Mouse (Mus musculus): Measurements from ENCODE around the gene Sco2. TPM values are rescaled to one million over a fixed set of nuclear protein-coding genes. Genes with fewer than 3 reads are reported as not detected.

Gene Sco2
- polyA plus RNA-seq, 1 experiment from 2014 or later, result 6.7 TPM

- WGBS, result 87% methylated on average over 13 of the region's 13 CpGs
- no peak for ATAC-seq (ENCODE audit: insufficient read depth, low FRiP score, low read depth)
- no peaks in the 10 kb centered on the region for H3K9me3 ChIP-seq
- peaks cover 52% of the 10 kb centered on the region for H3K36me3 ChIP-seq
- no peak overlapping the region for H3K4me3 ChIP-seq (replicated peaks)
- no peak overlapping the region for H3K4me2 ChIP-seq
- H3K9ac ChIP-seq, result no peak overlapping the region
- peaks cover 12% of the 10 kb centered on the region for H3K4me1 ChIP-seq
- H3K27me3 ChIP-seq (replicated peaks), result peaks cover 11% of the 10 kb centered on the region; the same call in 1 of the 2 replicates
- H3K27ac ChIP-seq, result peak overlapping the region; percentile 9; the same call in 1 of the 2 replicates
Observed at GRCm38 (mm10) chr15:89372068-89372467, 1.6 kb downstream of the Sco2 start.

GRCm38 (mm10) chr15:89365141-89365551 lies 8.5 kb downstream of the Sco2 start:
- H3K4me2 ChIP-seq, result no peak overlapping the region
- H3K9ac ChIP-seq, result no peak overlapping the region
- no peak overlapping the region for H3K27ac ChIP-seq
- no peaks in the 10 kb centered on the region for H3K9me3 ChIP-seq
- 91% methylated on average over 4 of the region's 4 CpGs for WGBS
- no peak overlapping the region for H3K4me3 ChIP-seq (replicated peaks)
- ATAC-seq (ENCODE audit: insufficient read depth, low FRiP score, low read depth), result no peak
- peaks cover 77% of the 10 kb centered on the region for H3K36me3 ChIP-seq
- H3K27me3 ChIP-seq (replicated peaks), result no peaks in the 10 kb centered on the region
- no peaks in the 10 kb centered on the region for H3K4me1 ChIP-seq

GRCm38 (mm10) chr15:89363051-89363450 lies 10.6 kb downstream of the Sco2 start:
- Histone ChIP-seq H3K27me3 (replicated peaks) (no peaks in the 10 kb centered on the region), H3K4me1 (0 out of 2 replicates have a peak, but pooled peaks cover 3% of the 10 kb centered on the region), H3K4me3 (replicated peaks) (no peak overlapping the region), H3K4me2 (no peak overlapping the region), H3K9ac (no peak overlapping the region), H3K9me3 (no peaks in the 10 kb centered on the region), H3K27ac (no peak overlapping the region), H3K36me3 (peaks cover 56% of the 10 kb centered on the region)
- 89% methylated on average over 7 of the region's 7 CpGs for WGBS
- no peak for ATAC-seq (ENCODE audit: insufficient read depth, low FRiP score, low read depth)

- 67% methylated on average over 3 of the region's 3 CpGs for WGBS
- H3K36me3 ChIP-seq, result peaks cover 22% of the 10 kb centered on the region
Observed at GRCm38 (mm10) chr15:89358784-89359183, 14.9 kb downstream of the Sco2 start.

GRCm38 (mm10) chr15:89356372-89356771 lies 17.3 kb downstream of the Sco2 start:
- Histone ChIP-seq H3K27ac (peak overlapping the region; percentile 93), H3K36me3 (peaks cover 33% of the 10 kb centered on the region), H3K4me2 (peak overlapping the region; percentile 66), H3K9ac (peak overlapping the region; percentile 84), H3K4me1 (peaks cover 24% of the 10 kb centered on the region), H3K9me3 (no peaks in the 10 kb centered on the region), H3K4me3 (replicated peaks) (peak overlapping the region; percentile 77), H3K27me3 (replicated peaks) (no peaks in the 10 kb centered on the region)
- ATAC-seq (ENCODE audit: insufficient read depth, low FRiP score, low read depth), result peak; percentile 71; the same call in 1 of the 2 replicates
- under 1% methylated on average over 15 of the region's 15 CpGs for WGBS

More at GRCm38 (mm10) chr15:89358784-89359183, 14.9 kb downstream of the Sco2 start:
- no peaks in the 10 kb centered on the region for H3K9me3 ChIP-seq
- no peaks in the 10 kb centered on the region for H3K27me3 ChIP-seq (replicated peaks)
- H3K4me1 ChIP-seq, result peaks cover 22% of the 10 kb centered on the region
- no peak overlapping the region for H3K9ac ChIP-seq
- H3K27ac ChIP-seq, result no peak overlapping the region
- no peak overlapping the region for H3K4me3 ChIP-seq (replicated peaks)
- H3K4me2 ChIP-seq, result no peak overlapping the region
- no peak for ATAC-seq (ENCODE audit: insufficient read depth, low FRiP score, low read depth)

- H3K27ac ChIP-seq, result peak within 1 kb of the TSS; percentile 93
- no peaks in the 10 kb centered on the region for H3K9me3 ChIP-seq
- H3K4me3 ChIP-seq (replicated peaks), result peak within 1 kb of the TSS; percentile 77
- no peaks in the 10 kb centered on the region for H3K27me3 ChIP-seq (replicated peaks)
- peak within 1 kb of the TSS; percentile 84 for H3K9ac ChIP-seq
- peaks cover 33% of the 10 kb centered on the region for H3K36me3 ChIP-seq
- peaks cover 24% of the 10 kb centered on the region for H3K4me1 ChIP-seq
- peak; percentile 88 for ATAC-seq (ENCODE audit: insufficient read depth, low FRiP score, low read depth)
- under 1% methylated on average over 63 of the region's 64 CpGs for WGBS
- H3K4me2 ChIP-seq, result peak within 1 kb of the TSS; percentile 76
Observed at GRCm38 (mm10) chr15:89355241-89356187, 18.1 kb downstream of the Sco2 start, which contains the start of the genes Lmf2 and Ncaph2. Lmf2 (minus strand) TSS chr15:89355659. Ncaph2 (plus strand) TSS chr15:89355719.

GRCm38 (mm10) chr15:89354455-89354854 lies 19.2 kb downstream of the Sco2 start:
- no peak overlapping the region for H3K27ac ChIP-seq
- ATAC-seq (ENCODE audit: insufficient read depth, low FRiP score, low read depth), result no peak
- peak overlapping the region; percentile 76 for H3K4me2 ChIP-seq
- peaks cover 33% of the 10 kb centered on the region for H3K36me3 ChIP-seq
- peak overlapping the region; percentile 77 for H3K4me3 ChIP-seq (replicated peaks)
- H3K27me3 ChIP-seq (replicated peaks), result no peaks in the 10 kb centered on the region
- H3K4me1 ChIP-seq, result peaks cover 24% of the 10 kb centered on the region
- no peaks in the 10 kb centered on the region for H3K9me3 ChIP-seq
- peak overlapping the region; percentile 55; the same call in 1 of the 2 replicates for H3K9ac ChIP-seq
- 66% methylated on average over 7 of the region's 7 CpGs for WGBS

GRCm38 (mm10) chr15:89353837-89354236 lies 19.8 kb downstream of the Sco2 start:
- 95% methylated on average over 16 of the region's 16 CpGs for WGBS
- Histone ChIP-seq H3K4me2 (peak overlapping the region; percentile 76; the same call in 1 of the 2 replicates), H3K36me3 (peaks cover 33% of the 10 kb centered on the region), H3K27me3 (replicated peaks) (no peaks in the 10 kb centered on the region), H3K4me1 (peaks cover 24% of the 10 kb centered on the region), H3K4me3 (replicated peaks) (no peak overlapping the region), H3K9me3 (no peaks in the 10 kb centered on the region), H3K27ac (no peak overlapping the region), H3K9ac (no peak overlapping the region)
- ATAC-seq (ENCODE audit: insufficient read depth, low FRiP score, low read depth), result no peak

- 94% methylated on average over 12 of the region's 12 CpGs for WGBS
- no peak for ATAC-seq (ENCODE audit: insufficient read depth, low FRiP score, low read depth)
- Histone ChIP-seq H3K4me3 (replicated peaks) (no peak overlapping the region), H3K36me3 (peaks cover 33% of the 10 kb centered on the region), H3K27me3 (replicated peaks) (no peaks in the 10 kb centered on the region), H3K9ac (no peak overlapping the region), H3K27ac (no peak overlapping the region), H3K4me1 (peaks cover 20% of the 10 kb centered on the region), H3K9me3 (no peaks in the 10 kb centered on the region), H3K4me2 (no peak overlapping the region)
Observed at GRCm38 (mm10) chr15:89352795-89353194, 20.9 kb downstream of the Sco2 start.

GRCm38 (mm10) chr15:89352054-89352453 lies 21.6 kb downstream of the Sco2 start:
- Histone ChIP-seq H3K9ac (no peak overlapping the region), H3K27me3 (replicated peaks) (no peaks in the 10 kb centered on the region), H3K4me2 (no peak overlapping the region), H3K4me1 (peaks cover 16% of the 10 kb centered on the region), H3K4me3 (replicated peaks) (no peak overlapping the region), H3K9me3 (no peaks in the 10 kb centered on the region), H3K36me3 (peaks cover 33% of the 10 kb centered on the region), H3K27ac (no peak overlapping the region)
- ATAC-seq (ENCODE audit: insufficient read depth, low FRiP score, low read depth), result no peak
- WGBS, result 88% methylated on average over 14 of the region's 14 CpGs

GRCm38 (mm10) chr15:89351302-89351701 lies 22.3 kb downstream of the Sco2 start:
- Histone ChIP-seq H3K4me3 (replicated peaks) (no peak overlapping the region), H3K4me1 (peaks cover 13% of the 10 kb centered on the region), H3K9me3 (no peaks in the 10 kb centered on the region), H3K4me2 (no peak overlapping the region), H3K27ac (no peak overlapping the region), H3K9ac (no peak overlapping the region), H3K36me3 (peaks cover 33% of the 10 kb centered on the region), H3K27me3 (replicated peaks) (no peaks in the 10 kb centered on the region)
- 86% methylated on average over 15 of the region's 15 CpGs for WGBS
- no peak for ATAC-seq (ENCODE audit: insufficient read depth, low FRiP score, low read depth)

GRCm38 (mm10) chr15:89350447-89350846 lies 23.2 kb downstream of the Sco2 start:
- Histone ChIP-seq H3K4me1 (peaks cover 13% of the 10 kb centered on the region), H3K9me3 (no peaks in the 10 kb centered on the region), H3K36me3 (peaks cover 33% of the 10 kb centered on the region), H3K27ac (no peak overlapping the region), H3K9ac (no peak overlapping the region), H3K4me2 (no peak overlapping the region), H3K4me3 (replicated peaks) (no peak overlapping the region), H3K27me3 (replicated peaks) (no peaks in the 10 kb centered on the region)
- 92% methylated on average over 5 of the region's 5 CpGs for WGBS
- ATAC-seq (ENCODE audit: insufficient read depth, low FRiP score, low read depth), result no peak
